Mouse (Mus musculus) MEL (cell line): ENCODE results near the gene Fam90a1b.
"Not testable (repeated sequence)": the region's sequence is repeated elsewhere in the genome, so short reads cannot be mapped to it uniquely, and the experiment has no call there.

Experiments used
- ELF1 ChIP-seq: IDR thresholded peaks from 2 replicates; pipeline ENCODE4 v1.6.1; 2014; ENCODE audit warnings: low read depth, mild to moderate bottlenecking, inconsistent platforms, low read length, improper control_type of control experiment, moderate library complexity
- HCFC1 ChIP-seq: IDR thresholded peaks from 2 replicates; pipeline ENCODE4 v1.6.1; 2012; ENCODE audit warnings: low read depth, mild to moderate bottlenecking, inconsistent platforms, low read length, improper control_type of control experiment, moderate library complexity
- NELFE ChIP-seq: IDR thresholded peaks from 2 replicates; pipeline ENCODE4 v1.6.1; 2011; ENCODE audit warnings: low read depth, low read length, improper control_type of control experiment
- POLR2A ChIP-seq, 2 experiments: IDR thresholded peaks; 2 replicates each; pipeline ENCODE4 v1.6.1; 2011 to 2012; ENCODE audit warnings: low read length in 2 of 2, mild to moderate bottlenecking in 2 of 2, control low read depth in 1 of 2, improper control_type of control experiment in 1 of 2, low read depth in 1 of 2, moderate library complexity in 1 of 2; ENCODE audit not compliant: control insufficient read depth in 1 of 2, insufficient read depth in 1 of 2, poor library complexity in 1 of 2
- SMC3 ChIP-seq: IDR thresholded peaks from 2 replicates; pipeline ENCODE4 v1.6.1; 2011; ENCODE audit warnings: low read depth, low read length, improper control_type of control experiment
- ZMIZ1 ChIP-seq: IDR thresholded peaks from 2 replicates; pipeline ENCODE4 v1.6.1; 2012; ENCODE audit warnings: low read depth, mild to moderate bottlenecking, inconsistent platforms, low read length, improper control_type of control experiment, moderate library complexity
- ZNF384 ChIP-seq: IDR thresholded peaks from 2 replicates; pipeline ENCODE4 v1.6.1; 2012; ENCODE audit warnings: low read depth, mild to moderate bottlenecking, inconsistent platforms, low read length, improper control_type of control experiment

DNA sequence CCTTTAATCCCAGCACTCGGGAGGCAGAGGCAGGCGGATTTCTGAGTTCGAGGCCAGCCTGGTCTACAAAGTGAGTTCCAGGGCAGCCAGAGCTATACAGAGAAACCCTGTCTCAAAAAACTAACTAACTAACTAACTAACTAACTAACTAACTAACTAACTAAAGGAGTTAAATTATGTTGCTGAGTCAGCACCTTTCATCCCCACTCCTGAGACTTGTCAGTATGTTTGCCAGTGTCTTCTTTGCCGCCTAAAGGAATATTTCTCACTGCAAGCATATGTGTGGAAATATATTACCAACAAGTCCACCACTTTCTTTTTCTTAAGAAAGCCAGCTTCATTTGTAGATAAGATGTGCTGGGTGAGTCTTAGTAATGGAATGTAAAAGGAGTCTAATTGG lies 22.9 kb downstream of the Fam90a1b start:
- not testable (repeated sequence) for TF ChIP-seq ELF1; HCFC1; ZNF384; POLR2A (IDR thresholded peaks at IDR 0.05; ENCODE audit: control insufficient read depth in 1 of 2, insufficient read depth in 1 of 2, low read depth in 1 of 2, low read length in 2 of 2, poor library complexity in 1 of 2); SMC3; NELFE; ZMIZ1
